Mouse (Mus musculus): ENCODE measurements around the gene Shroom4. TPM values are rescaled to one million over a fixed set of nuclear protein-coding genes. Genes with fewer than 3 reads are reported as not detected.
A peak's percentile ranks its signal among the peaks of the same experiment; 100 is the strongest.
"Not testable (repeated sequence)": the region's sequence is repeated elsewhere in the genome, so short reads cannot be mapped to it uniquely, and the experiment has no call there.

Shroom4 gene
- total RNA-seq (2021), result 1 to 10 TPM; 4.4 to 5.0 TPM

GRCm38 (mm10) chrX:6399626-6400397, at the start of gene Shroom4:
Shroom4 (plus strand) TSS chrX:6399854.
- DNase-seq (ENCODE audit: low spot score in 2 of 2), result peak; percentile 26 to 58
- intact Hi-C loops (cut with DNase I), result no loop called here

DNA sequence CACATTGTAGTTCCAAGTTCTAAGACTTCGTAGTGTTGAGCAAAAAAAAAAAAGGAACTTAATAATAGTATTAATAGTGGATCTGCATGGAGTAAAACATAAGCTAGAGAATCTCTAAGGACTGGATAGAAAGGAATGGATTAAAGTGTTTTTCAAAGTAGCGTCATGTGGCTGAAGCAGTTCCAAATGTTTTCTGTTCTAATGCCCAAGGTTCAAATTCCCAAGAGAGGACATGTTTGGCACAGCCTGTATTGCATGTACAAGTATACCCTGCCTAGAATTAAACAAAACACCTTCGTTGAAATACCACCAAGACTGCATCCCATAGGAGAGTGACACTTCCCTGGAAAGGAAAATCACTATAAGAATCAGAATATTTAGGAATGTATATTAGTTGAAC, 42.8 kb upstream of the Shroom4 start:
- intact Hi-C loops (cut with DNase I), result no loop called here
- no peak for DNase-seq (ENCODE audit: low spot score in 2 of 2)

- no peak for DNase-seq (ENCODE audit: low spot score in 2 of 2)
- intact Hi-C loops (cut with DNase I), result no loop called here
Measured at GRCm38 (mm10) chrX:6357503-6358114, 42.0 kb upstream of the Shroom4 start.

GRCm38 (mm10) chrX:6368822-6369221, 30.8 kb upstream of the Shroom4 start:
- intact Hi-C loops (cut with DNase I), result no loop called here
- DNase-seq (ENCODE audit: low spot score in 2 of 2), result no peak

- DNase-seq (ENCODE audit: low spot score in 2 of 2), result no peak
- intact Hi-C loops (cut with DNase I), result no loop called here
Measured at GRCm38 (mm10) chrX:6370706-6371105, 28.9 kb upstream of the Shroom4 start.

- DNase-seq (ENCODE audit: low spot score in 2 of 2), result no peak
- intact Hi-C loops (cut with DNase I), result no loop called here
Measured at GRCm38 (mm10) chrX:6393861-6394260, 5.8 kb upstream of the Shroom4 start.

- DNase-seq (ENCODE audit: low spot score in 2 of 2), result no peak
- intact Hi-C loops (cut with DNase I), result no loop called here
Measured at GRCm38 (mm10) chrX:6399193-6399592, 461 bp upstream of the Shroom4 start.

DNA sequence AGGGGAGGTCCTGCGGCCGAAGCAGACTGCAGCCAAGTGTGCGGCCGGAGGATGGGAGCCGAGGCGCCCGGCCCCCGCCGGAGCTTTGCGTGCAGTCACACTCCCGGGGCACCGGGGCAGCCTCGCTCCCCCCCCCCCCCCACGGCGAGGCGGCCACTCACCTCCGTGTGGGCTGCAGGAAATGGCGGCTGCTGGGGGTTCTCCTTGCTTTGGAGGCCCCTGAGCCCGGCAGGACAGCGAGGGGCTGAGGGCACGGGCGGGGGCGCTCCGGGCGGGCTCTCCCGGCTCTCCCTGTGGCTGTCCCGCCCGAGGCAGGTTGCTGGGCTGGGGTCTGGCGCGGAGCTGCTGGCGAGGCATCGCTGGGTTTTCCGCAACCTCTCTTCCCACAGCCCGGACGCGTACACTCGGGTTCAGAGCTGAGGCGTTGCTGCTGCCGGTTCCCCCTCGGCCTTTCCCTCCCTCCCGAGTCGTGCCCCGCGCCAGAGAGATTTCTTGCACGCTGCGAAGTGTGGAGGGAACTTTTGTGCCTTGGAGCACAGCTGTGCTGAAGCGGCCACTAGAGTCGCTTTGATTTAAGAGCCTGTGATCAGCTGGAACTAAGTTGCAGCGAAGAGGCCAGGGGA, 855 bp downstream of the Shroom4 start:
- intact Hi-C loops (cut with DNase I), result no loop called here
- peak in 1 of 2 experiments; percentile 6 for DNase-seq (ENCODE audit: low spot score in 2 of 2)

DNA sequence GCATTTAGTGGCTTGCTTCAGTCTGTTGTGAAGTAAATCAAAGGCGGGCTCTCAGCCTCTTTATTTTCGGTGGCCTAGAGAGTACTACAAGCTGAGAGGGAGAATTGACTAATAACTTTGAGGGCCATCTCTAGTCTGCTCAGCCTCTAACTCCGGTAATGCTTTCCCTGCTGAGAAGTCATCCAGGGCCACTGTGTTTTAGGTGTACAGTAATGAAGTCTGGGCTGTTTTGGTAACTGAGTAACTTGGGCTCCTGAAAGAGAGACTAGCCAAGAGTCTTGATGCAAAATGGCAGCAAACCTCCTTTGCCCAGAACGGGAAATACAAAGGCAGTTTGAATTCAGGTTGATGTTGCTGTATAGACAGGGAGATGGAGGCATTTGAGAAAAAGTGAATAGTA, 3.3 kb downstream of the Shroom4 start:
- no peak for DNase-seq (ENCODE audit: low spot score in 2 of 2)
- intact Hi-C loops (cut with DNase I), result no loop called here

DNA sequence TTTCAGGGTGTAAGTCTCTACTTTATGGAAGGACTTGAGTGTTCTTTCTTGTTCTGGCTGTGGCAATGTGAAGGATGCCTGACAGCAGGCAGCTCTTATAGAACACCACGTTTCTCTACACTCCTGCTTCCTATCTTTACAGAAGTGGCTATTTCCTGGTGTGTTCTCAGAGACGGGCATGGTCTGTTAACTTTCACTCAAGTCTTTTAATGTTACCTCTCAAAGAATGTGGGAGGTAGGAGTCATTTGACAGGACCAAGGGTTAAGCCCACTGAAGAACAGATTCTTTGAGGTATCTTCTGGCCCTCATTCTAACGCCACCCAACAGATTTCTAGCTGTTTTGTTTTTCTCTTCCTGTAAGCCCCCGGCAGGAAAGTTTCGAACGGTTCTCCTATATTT, 9.5 kb downstream of the Shroom4 start:
- intact Hi-C loops (cut with DNase I), result no loop called here
- DNase-seq (ENCODE audit: low spot score in 2 of 2), result no peak

DNA sequence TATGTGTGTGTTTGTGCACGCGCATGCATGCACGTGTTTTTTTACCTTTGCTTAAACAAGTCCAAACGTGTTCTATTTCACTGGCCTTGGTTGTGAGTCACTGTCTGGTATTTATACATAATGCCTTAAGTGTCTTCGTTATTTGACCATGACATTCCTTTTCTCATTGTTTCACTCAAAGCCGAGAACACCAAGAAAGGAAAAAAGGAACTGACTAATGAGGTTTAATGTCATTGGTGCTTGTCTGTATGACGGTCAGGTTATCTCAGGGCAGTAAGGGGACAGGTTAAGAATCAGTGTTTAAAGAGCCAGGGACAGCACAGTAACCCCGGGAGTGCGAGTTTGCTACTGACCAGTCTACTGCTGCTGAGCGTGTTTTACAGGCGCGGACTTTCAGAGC, 15.8 kb downstream of the Shroom4 start:
- intact Hi-C loops (cut with DNase I), result no loop called here
- DNase-seq (ENCODE audit: low spot score in 2 of 2), result no peak

- DNase-seq (ENCODE audit: low spot score in 2 of 2), result no peak
- intact Hi-C loops (cut with DNase I), result no loop called here
Measured at GRCm38 (mm10) chrX:6415936-6416335, 16.3 kb downstream of the Shroom4 start.

GRCm38 (mm10) chrX:6418140-6418539, 18.5 kb downstream of the Shroom4 start:
- intact Hi-C loops (cut with DNase I), result no loop called here
- DNase-seq (ENCODE audit: low spot score in 2 of 2), result no peak

DNA sequence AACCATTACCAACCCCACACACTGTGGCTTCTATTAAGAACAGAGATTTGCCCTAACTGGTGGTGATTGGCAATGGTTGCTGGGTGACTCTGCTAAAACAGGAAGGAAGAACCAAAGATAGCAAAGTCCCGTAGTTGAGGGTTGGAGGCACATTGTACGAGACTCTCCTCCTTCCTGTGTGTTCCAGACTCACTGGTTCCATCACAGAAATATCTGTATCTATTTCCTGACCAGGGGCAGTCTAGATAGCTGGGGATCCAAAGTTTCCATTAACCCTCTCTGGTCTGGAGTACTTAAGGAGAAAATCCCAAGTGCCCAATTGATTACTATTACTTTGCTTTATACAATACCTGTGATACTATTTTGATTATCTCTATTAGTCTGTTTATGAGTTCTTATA, 35.6 kb downstream of the Shroom4 start:
- no peak for DNase-seq (ENCODE audit: low spot score in 2 of 2)
- intact Hi-C loops (cut with DNase I), result no loop called here

- intact Hi-C loops (cut with DNase I), result no loop called here
- DNase-seq (ENCODE audit: low spot score in 2 of 2), result no peak
Measured at GRCm38 (mm10) chrX:6446422-6446821, 46.8 kb downstream of the Shroom4 start.

DNA sequence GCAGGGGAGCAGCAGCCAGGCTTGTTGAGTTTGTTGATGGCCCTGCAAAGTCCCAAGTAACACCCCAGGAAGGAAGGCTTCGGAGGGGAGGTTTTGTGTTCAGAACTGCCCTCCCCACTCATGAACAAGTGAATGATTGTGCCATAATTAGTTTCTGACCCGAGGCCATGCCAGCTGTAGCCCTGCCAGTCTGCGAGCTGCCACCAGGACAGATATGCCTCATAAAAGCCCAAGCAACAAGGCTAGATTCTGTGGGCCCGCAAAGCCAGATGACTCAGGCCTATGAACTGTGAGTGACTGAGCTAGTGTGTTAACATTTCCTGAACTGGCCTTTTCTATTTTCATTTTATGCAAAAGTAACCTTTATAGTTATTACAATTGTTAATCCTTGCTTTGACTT, 48.3 kb downstream of the Shroom4 start:
- intact Hi-C loops (cut with DNase I), result no loop called here

DNA sequence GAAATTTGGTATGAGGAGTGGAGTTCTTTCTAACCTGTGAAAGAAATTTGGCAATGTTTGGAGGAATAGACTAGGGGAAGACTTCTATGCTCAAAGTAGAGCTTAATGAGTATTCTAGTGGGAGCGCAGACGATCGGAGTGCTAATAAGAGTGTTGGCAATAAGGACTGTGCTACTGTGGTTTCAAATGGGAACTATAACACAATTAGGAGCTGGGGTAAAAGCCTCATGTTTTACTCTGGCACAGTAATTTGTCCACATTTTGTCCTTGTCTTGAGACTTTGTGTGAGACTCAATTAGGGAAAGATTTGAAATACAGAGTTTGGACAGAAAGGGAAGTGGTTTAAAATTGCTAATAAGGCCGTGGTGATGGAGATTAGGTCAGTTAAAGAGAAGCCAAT, 53.6 kb downstream of the Shroom4 start:
- DNase-seq (ENCODE audit: low spot score in 2 of 2), result no peak
- intact Hi-C loops (cut with DNase I), result no loop called here

More for the DNA sequence above, 48.3 kb downstream of the Shroom4 start:
- DNase-seq (ENCODE audit: low spot score in 2 of 2), result peak in 1 of 2 experiments; percentile 3

DNA sequence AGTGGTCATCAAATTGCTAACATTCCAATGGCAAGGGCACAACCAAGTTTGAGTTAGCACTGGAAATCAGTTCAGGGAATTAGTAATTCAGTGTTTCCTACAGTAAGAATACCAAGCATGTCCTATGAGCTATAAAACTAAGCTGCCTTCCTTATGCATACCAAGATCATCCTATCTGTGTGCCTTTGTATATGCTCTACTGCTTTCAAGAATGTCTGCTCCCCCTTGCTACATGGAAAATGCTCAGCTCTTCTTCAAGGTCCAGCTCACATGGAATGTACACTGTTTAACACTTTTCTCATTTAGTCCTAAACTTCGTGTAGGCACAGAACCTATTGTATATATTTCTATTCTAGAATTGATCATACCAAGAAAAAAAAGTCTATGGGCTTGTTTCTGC, 69.6 kb downstream of the Shroom4 start:
- DNase-seq (ENCODE audit: low spot score in 2 of 2); intact Hi-C loops (cut with DNase I): not testable (repeated sequence)

DNA sequence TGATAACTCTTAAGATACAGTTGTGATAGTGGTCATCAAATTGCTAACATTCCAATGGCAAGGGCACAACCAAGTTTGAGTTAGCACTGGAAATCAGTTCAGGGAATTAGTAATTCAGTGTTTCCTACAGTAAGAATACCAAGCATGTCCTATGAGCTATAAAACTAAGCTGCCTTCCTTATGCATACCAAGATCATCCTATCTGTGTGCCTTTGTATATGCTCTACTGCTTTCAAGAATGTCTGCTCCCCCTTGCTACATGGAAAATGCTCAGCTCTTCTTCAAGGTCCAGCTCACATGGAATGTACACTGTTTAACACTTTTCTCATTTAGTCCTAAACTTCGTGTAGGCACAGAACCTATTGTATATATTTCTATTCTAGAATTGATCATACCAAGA, 72.9 kb downstream of the Shroom4 start:
- DNase-seq (ENCODE audit: low spot score in 2 of 2); intact Hi-C loops (cut with DNase I): not testable (repeated sequence)

DNA sequence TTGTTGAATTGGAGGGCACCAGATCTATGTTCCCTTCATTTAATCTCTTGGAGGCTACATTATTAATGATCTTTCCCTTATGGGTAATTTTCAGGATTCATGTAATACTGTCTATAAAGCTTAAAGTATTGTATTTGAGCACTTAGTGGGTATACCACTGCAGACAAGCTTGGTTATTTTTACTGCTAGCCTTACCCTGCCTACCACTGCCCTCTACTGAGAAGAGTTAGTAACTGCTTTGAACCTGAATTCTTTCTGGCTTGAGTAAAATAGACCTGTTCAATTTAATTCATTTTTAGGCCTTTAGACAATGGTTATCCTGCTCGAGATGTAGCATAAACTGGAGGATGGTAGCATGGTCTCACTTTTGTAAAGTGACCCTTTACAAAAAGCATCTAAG, 75.5 kb downstream of the Shroom4 start:
- DNase-seq (ENCODE audit: low spot score in 2 of 2), result no peak
- intact Hi-C loops (cut with DNase I), result loop anchor here (2.0 kb wide), 1 partner anchor 212 kb away; no protein-coding TSS in a partner anchor

- intact Hi-C loops (cut with DNase I), result loop anchor here (5.0 kb wide), 1 partner anchor 40 kb away; no protein-coding TSS in a partner anchor
- DNase-seq (ENCODE audit: low spot score in 2 of 2), result no peak
Measured at GRCm38 (mm10) chrX:6482268-6482667, 82.6 kb downstream of the Shroom4 start.

All from left cerebral cortex, postnatal 36 days (tissue).